Mouse (Mus musculus) T-helper 2 cell (primary cell): ENCODE data around the gene Gm44502.
"Not testable (repeated sequence)": the region's sequence is repeated elsewhere in the genome, so short reads cannot be mapped to it uniquely, and the experiment has no call there.

ENCODE experiments used
- in situ Hi-C: fragments of 300-600 bp; cut with MboI, MseI; formaldehyde crosslinking; loops from one replicate; pipeline ENCODE4 v1.15.1; 2025; ENCODE audit warnings: high pct_unique_total_duplicates

Gene Gm44502

GRCm38 (mm10) chr15:89453865-89454478 is 24.5 kb upstream of the Gm44502 start, which contains the start of gene Mapk8ip2:
Gene Mapk8ip2, plus strand, starts transcription at chr15:89453913.
- in situ Hi-C loops, result no loop called here

GRCm38 (mm10) chr15:89452906-89453864 is 23.7 kb upstream of the Gm44502 start:
- in situ Hi-C loops, result no loop called here

- in situ Hi-C loops, result no loop called here
These were observed 13.1 kb upstream of the Gm44502 start for GRCm38 (mm10) chr15:89442486-89443070.

- in situ Hi-C loops, result no loop called here
These were observed 6.4 kb upstream of the Gm44502 start for GRCm38 (mm10) chr15:89435878-89436277.

- in situ Hi-C loops, result no loop called here
These were observed 4.6 kb upstream of the Gm44502 start for GRCm38 (mm10) chr15:89434136-89434535.

- in situ Hi-C loops, result no loop called here
These were observed 3.5 kb upstream of the Gm44502 start for GRCm38 (mm10) chr15:89432946-89433345.

GRCm38 (mm10) chr15:89431806-89432205 is 2.3 kb upstream of the Gm44502 start:
- in situ Hi-C loops, result no loop called here

- in situ Hi-C loops, result no loop called here
These were observed 1.8 kb upstream of the Gm44502 start for GRCm38 (mm10) chr15:89431271-89431670.

GRCm38 (mm10) chr15:89430771-89431170 is 1.3 kb upstream of the Gm44502 start:
- in situ Hi-C loops, result not testable (repeated sequence)

- in situ Hi-C loops, result no loop called here
These were observed 845 bp upstream of the Gm44502 start for GRCm38 (mm10) chr15:89430341-89430740.

- in situ Hi-C loops, result no loop called here
These were observed 610 bp downstream of the Gm44502 start for GRCm38 (mm10) chr15:89428821-89429351.

- in situ Hi-C loops, result no loop called here
These were observed 1.2 kb downstream of the Gm44502 start for GRCm38 (mm10) chr15:89428136-89428790.

- in situ Hi-C loops, result no loop called here
These were observed 2.8 kb downstream of the Gm44502 start for GRCm38 (mm10) chr15:89426716-89427115.

GRCm38 (mm10) chr15:89425711-89426121 is 3.8 kb downstream of the Gm44502 start, which contains the start of gene Cpt1b:
Gene Cpt1b, minus strand, starts transcription at chr15:89425863.
- in situ Hi-C loops, result no loop called here

- in situ Hi-C loops, result no loop called here
These were observed 4.9 kb downstream of the Gm44502 start for GRCm38 (mm10) chr15:89424621-89425020.

GRCm38 (mm10) chr15:89421938-89422337 is 7.6 kb downstream of the Gm44502 start:
- in situ Hi-C loops, result no loop called here

- in situ Hi-C loops, result no loop called here
These were observed 14.2 kb downstream of the Gm44502 start for GRCm38 (mm10) chr15:89415282-89415681.

- in situ Hi-C loops, result no loop called here
These were observed 19.4 kb downstream of the Gm44502 start, which contains the start of gene Syce3 for GRCm38 (mm10) chr15:89410118-89410517. Gene Syce3, minus strand, starts transcription at chr15:89410503.

- in situ Hi-C loops, result no loop called here
These were observed 22.8 kb downstream of the Gm44502 start for GRCm38 (mm10) chr15:89406691-89407090.

GRCm38 (mm10) chr15:89404831-89405623 is 24.5 kb downstream of the Gm44502 start:
- in situ Hi-C loops, result no loop called here

GRCm38 (mm10) chr15:89402471-89402870 is 27.0 kb downstream of the Gm44502 start:
- in situ Hi-C loops, result no loop called here
